Mouse (Mus musculus): Measurements from ENCODE around the gene Hspbap1. TPM values are rescaled to one million over a fixed set of nuclear protein-coding genes. Genes with fewer than 3 reads are reported as not detected.

Hspbap1 gene
- total and polyA plus RNA-seq, 3 experiments = 2.1 to 2.6 (median 2.5) TPM

GRCm38 (mm10) chr16:35755502-35756334, 14.5 kb upstream of the Hspbap1 start:
- no peak overlapping the region for H3K27ac ChIP-seq
- H3K4me1 ChIP-seq (ENCODE audit: control insufficient read depth, insufficient read depth, low read length) = no peaks in the 10 kb centered on the region; the same call in 1 of the 2 replicates
- no peak overlapping the region for H3K4me3 ChIP-seq
- intact Hi-C loops (cut with DNase I) = no loop called here
- DNase-seq = no peak
- no peaks in the 10 kb centered on the region for H3K27me3 ChIP-seq (ENCODE audit: control insufficient read depth, insufficient read depth, low read length)
- TF ChIP-seq CTCF (IDR thresholded peaks at IDR 0.05) (no peak), POLR2A (IDR thresholded peaks at IDR 0.05; ENCODE audit: insufficient read depth, low read depth, low read length) (no peak), EP300 (IDR thresholded peaks at IDR 0.05; ENCODE audit: insufficient read depth, low read depth, low read length) (no peak)
- peaks cover 5% of the 10 kb centered on the region for H3K79me2 ChIP-seq (replicated peaks; ENCODE audit: control insufficient read depth, insufficient read depth, low read length)
- 60% methylated on average over 6 of the region's 6 CpGs for WGBS
- peaks cover 4% of the 10 kb centered on the region for H3K36me3 ChIP-seq (ENCODE audit: control insufficient read depth, insufficient read depth, low read length)
- H3K9ac ChIP-seq (ENCODE audit: low read depth, low read length) = no peak overlapping the region

- Histone ChIP-seq H3K4me1 (ENCODE audit: control insufficient read depth, insufficient read depth, low read length) (no peaks in the 10 kb centered on the region; the same call in 1 of the 2 replicates), H3K27ac (no peak overlapping the region), H3K36me3 (ENCODE audit: control insufficient read depth, insufficient read depth, low read length) (peaks cover 4% of the 10 kb centered on the region), H3K27me3 (ENCODE audit: control insufficient read depth, insufficient read depth, low read length) (no peaks in the 10 kb centered on the region), H3K79me2 (replicated peaks; ENCODE audit: control insufficient read depth, insufficient read depth, low read length) (peaks cover 5% of the 10 kb centered on the region), H3K9ac (ENCODE audit: low read depth, low read length) (no peak overlapping the region), H3K4me3 (no peak overlapping the region)
- DNase-seq = no peak
- intact Hi-C loops (cut with DNase I) = no loop called here
- TF ChIP-seq POLR2A (IDR thresholded peaks at IDR 0.05; ENCODE audit: insufficient read depth, low read depth, low read length) (no peak), CTCF (IDR thresholded peaks at IDR 0.05) (no peak), EP300 (IDR thresholded peaks at IDR 0.05; ENCODE audit: insufficient read depth, low read depth, low read length) (no peak)
- 89% methylated on average over 9 of the region's 9 CpGs for WGBS
Observed at GRCm38 (mm10) chr16:35756697-35757096, 13.5 kb upstream of the Hspbap1 start.

GRCm38 (mm10) chr16:35759401-35759800, 10.8 kb upstream of the Hspbap1 start:
- DNase-seq = no peak
- Histone ChIP-seq H3K27me3 (ENCODE audit: control insufficient read depth, insufficient read depth, low read length) (no peaks in the 10 kb centered on the region), H3K27ac (no peak overlapping the region), H3K36me3 (ENCODE audit: control insufficient read depth, insufficient read depth, low read length) (peaks cover 4% of the 10 kb centered on the region), H3K4me1 (ENCODE audit: control insufficient read depth, insufficient read depth, low read length) (no peaks in the 10 kb centered on the region; the same call in 1 of the 2 replicates), H3K79me2 (replicated peaks; ENCODE audit: control insufficient read depth, insufficient read depth, low read length) (peaks cover 8% of the 10 kb centered on the region), H3K9ac (ENCODE audit: low read depth, low read length) (no peak overlapping the region), H3K4me3 (no peak overlapping the region)
- no peak for TF ChIP-seq EP300 (IDR thresholded peaks at IDR 0.05; ENCODE audit: insufficient read depth, low read depth, low read length)
- TF ChIP-seq CTCF (IDR thresholded peaks at IDR 0.05) = no peak
- TF ChIP-seq POLR2A (IDR thresholded peaks at IDR 0.05; ENCODE audit: insufficient read depth, low read depth, low read length) = no peak
- intact Hi-C loops (cut with DNase I) = no loop called here
- WGBS = 85% methylated on average over 5 of the region's 5 CpGs

GRCm38 (mm10) chr16:35763590-35764296, 6.4 kb upstream of the Hspbap1 start:
- intact Hi-C loops (cut with DNase I) = loop anchor here (10.0 kb wide), 1 partner anchor 181 kb away; no protein-coding TSS in a partner anchor
- no peaks in the 10 kb centered on the region for H3K27me3 ChIP-seq (ENCODE audit: control insufficient read depth, insufficient read depth, low read length)
- H3K4me1 ChIP-seq (ENCODE audit: control insufficient read depth, insufficient read depth, low read length) = peaks cover 4% of the 10 kb centered on the region
- H3K79me2 ChIP-seq (replicated peaks; ENCODE audit: control insufficient read depth, insufficient read depth, low read length) = peaks cover 10% of the 10 kb centered on the region
- H3K36me3 ChIP-seq (ENCODE audit: control insufficient read depth, insufficient read depth, low read length) = peaks cover 10% of the 10 kb centered on the region
- TF ChIP-seq POLR2A (IDR thresholded peaks at IDR 0.05; ENCODE audit: insufficient read depth, low read depth, low read length) = no peak
- no peak for TF ChIP-seq CTCF (IDR thresholded peaks at IDR 0.05)
- TF ChIP-seq EP300 (IDR thresholded peaks at IDR 0.05; ENCODE audit: insufficient read depth, low read depth, low read length) = no peak
- H3K4me3 ChIP-seq = no peak overlapping the region
- no peak overlapping the region for H3K27ac ChIP-seq
- 46% methylated on average over 11 of the region's 11 CpGs for WGBS
- no peak for DNase-seq
- H3K9ac ChIP-seq (ENCODE audit: low read depth, low read length) = no peak overlapping the region

- no peak for TF ChIP-seq EP300 (IDR thresholded peaks at IDR 0.05; ENCODE audit: insufficient read depth, low read depth, low read length)
- no peak for TF ChIP-seq CTCF (IDR thresholded peaks at IDR 0.05)
- no peak for TF ChIP-seq POLR2A (IDR thresholded peaks at IDR 0.05; ENCODE audit: insufficient read depth, low read depth, low read length)
- Histone ChIP-seq H3K36me3 (ENCODE audit: control insufficient read depth, insufficient read depth, low read length) (peaks cover 10% of the 10 kb centered on the region), H3K9ac (ENCODE audit: low read depth, low read length) (no peak overlapping the region), H3K4me1 (ENCODE audit: control insufficient read depth, insufficient read depth, low read length) (peaks cover 4% of the 10 kb centered on the region), H3K27ac (no peak overlapping the region), H3K79me2 (replicated peaks; ENCODE audit: control insufficient read depth, insufficient read depth, low read length) (peaks cover 10% of the 10 kb centered on the region), H3K4me3 (no peak overlapping the region), H3K27me3 (ENCODE audit: control insufficient read depth, insufficient read depth, low read length) (no peaks in the 10 kb centered on the region)
- intact Hi-C loops (cut with DNase I) = loop anchor here (10.0 kb wide), 1 partner anchor 180 kb away; no protein-coding TSS in a partner anchor
- WGBS = 71% methylated on average over 1 of the region's 1 CpGs
- no peak for DNase-seq
Observed at GRCm38 (mm10) chr16:35764941-35765340, 5.2 kb upstream of the Hspbap1 start.

Data from heart, adult 2 months (tissue).